Mouse (Mus musculus): Measurements from ENCODE around the gene Rnf41.

Rnf41 gene

GRCm38 (mm10) chr10:128474366-128474765 is 62.9 kb downstream of the Rnf41 start:
- 85% methylated on average over 12 of the region's 12 CpGs for WGBS

GRCm38 (mm10) chr10:128486370-128486769 is 74.9 kb downstream of the Rnf41 start:
- WGBS, result 45% methylated on average over 7 of the region's 7 CpGs

GRCm38 (mm10) chr10:128487861-128488712 is 76.6 kb downstream of the Rnf41 start:
- WGBS, result 71% methylated on average over 22 of the region's 22 CpGs

- 47% methylated on average over 4 of the region's 4 CpGs for WGBS
These were observed 77.3 kb downstream of the Rnf41 start for GRCm38 (mm10) chr10:128488776-128489175.

GRCm38 (mm10) chr10:128489380-128489779 is 77.9 kb downstream of the Rnf41 start:
- WGBS, result 32% methylated on average over 5 of the region's 5 CpGs

- WGBS, result 33% methylated on average over 4 of the region's 4 CpGs
These were observed 78.3 kb downstream of the Rnf41 start for GRCm38 (mm10) chr10:128489785-128490184.

- WGBS, result 18% methylated on average over 5 of the region's 5 CpGs
These were observed 78.8 kb downstream of the Rnf41 start for GRCm38 (mm10) chr10:128490232-128490631.

GRCm38 (mm10) chr10:128490912-128491311 is 79.5 kb downstream of the Rnf41 start:
- 30% methylated on average over 5 of the region's 5 CpGs for WGBS
